15 mouse cellular contexts compared by ENCODE assay signal in genomic region chr8:37050684-37051028, GRCm38 (mm10). TPM values are rescaled to one million over a fixed set of nuclear protein-coding genes. Genes with fewer than 3 reads are reported as not detected.
A peak's percentile ranks its signal among the peaks of the same experiment; 100 is the strongest.
DNase-seq lines count a peak whose midpoint lies in the region; ATAC-seq and TF ChIP-seq lines count a peak whose summit lies in the region.
"Had no signal": no experiment of that assay in that cellular context is flagged by ENCODE, and none has a peak within 500 bp of the region (broad histone marks: within the 10 kb centered on the region; RNA-seq: fewer than 3 reads in every experiment).

No protein-coding gene starts in this region.

- H3K36me3 ChIP-seq in lung, embryonic 14.5 days (ENCODE audit: insufficient read depth), result no peaks in the 10 kb centered on the region
- no peaks in the 10 kb centered on the region for H3K36me3 ChIP-seq in MEL (ENCODE audit: control insufficient read depth in 1 of 2, insufficient read depth in 2 of 2, low read length in 2 of 2)
- H3K36me3 ChIP-seq in forebrain, embryonic 16.5 days (ENCODE audit: control insufficient read depth, insufficient read depth), result no peaks in the 10 kb centered on the region
- H3K36me3 ChIP-seq: heart, embryonic 12.5 days; kidney, embryonic 15.5 days; liver, embryonic 12.5 days had no signal

- TF ChIP-seq CTCF in lung, embryonic 14.5 days (IDR thresholded peaks at IDR 0.05; ENCODE audit: low read depth), result no peak
- no peak for TF ChIP-seq CTCF in MEL (IDR thresholded peaks at IDR 0.05 in 2 of 3, conservative IDR thresholded peaks at IDR 0.05 in 1 of 3; ENCODE audit: control insufficient read depth in 1 of 3, insufficient read depth in 1 of 3, low read depth in 2 of 3, low read length in 3 of 3, poor library complexity in 1 of 3, severe bottlenecking in 1 of 3)

- H3K9me3 ChIP-seq in lung, embryonic 14.5 days (ENCODE audit: low read depth, low read length), result no peaks in the 10 kb centered on the region
- no peaks in the 10 kb centered on the region for H3K9me3 ChIP-seq in MEL (replicated peaks; ENCODE audit: insufficient read depth, low read length)
- no peaks in the 10 kb centered on the region for H3K9me3 ChIP-seq in forebrain, embryonic 16.5 days (ENCODE audit: control insufficient read depth, low read length)
- H3K9me3 ChIP-seq: kidney, embryonic 15.5 days; liver, embryonic 12.5 days had no signal

- H3K27ac ChIP-seq in lung, embryonic 14.5 days (ENCODE audit: low read depth), result no peak overlapping the region
- no peak overlapping the region for H3K27ac ChIP-seq in MEL (ENCODE audit: control insufficient read depth, low read depth, low read length)
- H3K27ac ChIP-seq in forebrain, embryonic 16.5 days (ENCODE audit: low read length), result 0 out of 2 replicates have a peak overlapping the region, but pooled peaks have one; percentile 14
- H3K27ac ChIP-seq: kidney, embryonic 15.5 days; liver, embryonic 12.5 days had no signal

- H3K9ac ChIP-seq in lung, embryonic 14.5 days, result no peak overlapping the region
- H3K9ac ChIP-seq in MEL (ENCODE audit: control insufficient read depth, low read depth, low read length, poor library complexity, severe bottlenecking), result no peak overlapping the region
- no peak overlapping the region for H3K9ac ChIP-seq in forebrain, embryonic 16.5 days (replicated peaks; ENCODE audit: low read depth, low read length)
- H3K9ac ChIP-seq: heart, embryonic 12.5 days; kidney, embryonic 15.5 days; liver, embryonic 12.5 days had no signal

- no peak for TF ChIP-seq POLR2A in MEL (IDR thresholded peaks at IDR 0.05; ENCODE audit: control insufficient read depth in 1 of 2, insufficient read depth in 1 of 2, low read depth in 1 of 2, low read length in 2 of 2, poor library complexity in 1 of 2)

- no peak overlapping the region for H3K4me2 ChIP-seq in lung, embryonic 14.5 days
- H3K4me2 ChIP-seq in forebrain, embryonic 16.5 days (ENCODE audit: low read length), result no peak overlapping the region
- H3K4me2 ChIP-seq: heart, embryonic 12.5 days; kidney, embryonic 15.5 days; liver, embryonic 12.5 days had no signal

- DNase-seq in frontal cortex, adult 2 months (ENCODE audit: extremely low spot score in 1 of 2, low spot score in 1 of 2), result peak; percentile 27 to 46
- DNase-seq in frontal cortex, postnatal 14 days (ENCODE audit: low spot score in 2 of 2), result no peak
- peak; percentile 92 for DNase-seq in lung, embryonic 14.5 days
- no peak for DNase-seq in lung, postnatal 36 days
- DNase-seq in MEL (ENCODE audit: low read depth, low spot score), result peak; percentile 1
- DNase-seq in adrenal gland, postnatal 4 days (ENCODE audit: low spot score in 2 of 2), result no peak
- DNase-seq: left cerebral cortex, postnatal 4 days; lung, postnatal 10 days; thymus, adult 2 months had no signal

- no peaks in the 10 kb centered on the region for H3K79me2 ChIP-seq in MEL (ENCODE audit: control insufficient read depth, insufficient read depth, low read length, poor library complexity)

- TF ChIP-seq RAD21 in MEL (IDR thresholded peaks at IDR 0.05; ENCODE audit: low read depth, low read length), result no peak

- H3K27me3 ChIP-seq in lung, embryonic 14.5 days (ENCODE audit: insufficient read depth, low read length), result no peaks in the 10 kb centered on the region
- H3K27me3 ChIP-seq in MEL (ENCODE audit: control insufficient read depth in 1 of 2, insufficient read depth in 2 of 2, low read length in 2 of 2), result no peaks in the 10 kb centered on the region
- H3K27me3 ChIP-seq in forebrain, embryonic 16.5 days (replicated peaks; ENCODE audit: control insufficient read depth, insufficient read depth, low read length), result no peaks in the 10 kb centered on the region
- H3K27me3 ChIP-seq: heart, embryonic 12.5 days; kidney, embryonic 15.5 days; liver, embryonic 12.5 days had no signal

- no peak for TF ChIP-seq EP300 in MEL (IDR thresholded peaks at IDR 0.05; ENCODE audit: low read depth in 1 of 2, low read length in 2 of 2)

- H3K4me3 ChIP-seq in lung, embryonic 14.5 days (ENCODE audit: low read depth, low read length), result no peak overlapping the region
- no peak overlapping the region for H3K4me3 ChIP-seq in MEL (ENCODE audit: control insufficient read depth in 1 of 2, insufficient read depth in 1 of 2, low read depth in 2 of 2, low read length in 2 of 2)
- H3K4me3 ChIP-seq in forebrain, embryonic 16.5 days (replicated peaks; ENCODE audit: low read length), result no peak overlapping the region
- H3K4me3 ChIP-seq: heart, embryonic 12.5 days; kidney, embryonic 15.5 days; liver, embryonic 12.5 days; myocyte had no signal

- WGBS in lung, embryonic 14.5 days, result 3% methylated on average over 1 of the region's 1 CpGs
- 23% methylated on average over 1 of the region's 1 CpGs for WGBS in forebrain, embryonic 16.5 days

- H3K4me1 ChIP-seq in lung, embryonic 14.5 days (ENCODE audit: insufficient read depth), result 0 out of 2 replicates have a peak, but pooled peaks cover 3% of the 10 kb centered on the region
- no peaks in the 10 kb centered on the region for H3K4me1 ChIP-seq in MEL (ENCODE audit: control insufficient read depth in 1 of 2, insufficient read depth in 2 of 2, low read length in 2 of 2)
- H3K4me1 ChIP-seq in forebrain, embryonic 16.5 days (replicated peaks; ENCODE audit: control insufficient read depth, insufficient read depth, low read length), result peaks cover 7% of the 10 kb centered on the region; the same call in 1 of the 2 replicates
- H3K4me1 ChIP-seq: kidney, embryonic 15.5 days; liver, embryonic 12.5 days had no signal

- ATAC-seq in lung, embryonic 14.5 days (ENCODE audit: insufficient read depth), result peak; percentile 90; the same call in 1 of the 2 replicates
- ATAC-seq in forebrain, embryonic 16.5 days, result peak; percentile 65
- ATAC-seq: inflammation-experienced regulatory T-cells, adult 6 months; liver, embryonic 12.5 days had no signal

TF ChIP-seq in MEL, 35 proteins besides CTCF, POLR2A, EP300 and RAD21:
- TF ChIP-seq ETS1 (IDR thresholded peaks at IDR 0.05; ENCODE audit: low read depth, low read length) (no peak), NELFE (IDR thresholded peaks at IDR 0.05; ENCODE audit: low read depth, low read length) (no peak), JUND (IDR thresholded peaks at IDR 0.05; ENCODE audit: low read depth, low read length) (no peak), POLR2AphosphoS5 (IDR thresholded peaks at IDR 0.05; ENCODE audit: borderline replicate concordance, low read depth, low read length) (no peak), BHLHE40 (IDR thresholded peaks at IDR 0.05; ENCODE audit: borderline replicate concordance, low read depth, low read length) (no peak), MYB (IDR thresholded peaks at IDR 0.05; ENCODE audit: low read depth, low read length) (no peak), USF2 (IDR thresholded peaks at IDR 0.05; ENCODE audit: borderline replicate concordance in 1 of 2, insufficient read depth in 1 of 2, low read depth in 1 of 2, low read length in 2 of 2) (no peak), CHD2 (IDR thresholded peaks at IDR 0.05; ENCODE audit: low read length) (no peak), MAZ (IDR thresholded peaks at IDR 0.05; ENCODE audit: low read depth, low read length) (no peak), MYC (IDR thresholded peaks at IDR 0.05; ENCODE audit: low read depth, low read length) (no peak), ZMIZ1 (IDR thresholded peaks at IDR 0.05; ENCODE audit: low read depth, low read length) (no peak), POLR2AphosphoS2 (IDR thresholded peaks at IDR 0.05; ENCODE audit: low read length) (no peak), HCFC1 (IDR thresholded peaks at IDR 0.05; ENCODE audit: low read depth, low read length) (no peak), ZKSCAN1 (IDR thresholded peaks at IDR 0.05; ENCODE audit: low read depth, low read length) (no peak), TAL1 (IDR thresholded peaks at IDR 0.05; ENCODE audit: low read length) (no peak)
TF ChIP-seq in MEL: peak in this region for 0.

RNA-seq across cellular contexts. Expression of gene AI429214, which starts 57.3 kb away (rescaled TPM):
- polyA plus RNA-seq in frontal cortex, adult 2 months (2012; rRNA removed), result 2.4 and 3.1 TPM in 2 replicates
- polyA plus RNA-seq in lung, embryonic 14.5 days (2014; fragmentation: Nextera tagmentation; extraction: Ambion mirVana), result 0.19 and 0.28 TPM in 2 replicates
- total RNA-seq in MEL (2012; rRNA removed), result not detected in 2 replicates
- polyA plus RNA-seq in MEL (2012; ENCODE audit: insufficient read depth in 1 of 2, insufficient read length in 2 of 2, low read depth in 1 of 2, low replicate concordance in 2 of 2, missing spikeins in 1 of 2), result not detected
- polyA plus RNA-seq in forebrain, embryonic 16.5 days (2015; fragmentation: Nextera tagmentation; extraction: Ambion mirVana), result 0.24 and 0.37 TPM in 2 replicates
- total RNA-seq in adrenal gland, postnatal 4 days (2021), result 1 to 10 TPM; 5.1 to 5.5 TPM
- polyA plus RNA-seq: inflammation-experienced regulatory T-cells, adult 6 months; liver, embryonic 12.5 days had no signal

Comparison
In these comparisons a context has a peak if more than half of its experiments do, and no peak if none do; other contexts are left out.
1. DNase-seq: peak in frontal cortex, adult 2 months (2 of 2), lung, embryonic 14.5 days (single experiment) and MEL (single experiment); none in frontal cortex, postnatal 14 days (0 of 2), lung, postnatal 36 days (single experiment) and adrenal gland, postnatal 4 days (0 of 2).